Mouse (Mus musculus) small intestine, adult 2 months (tissue): ENCODE measurements around the gene Hemgn.

Source experiments
- CTCF ChIP-seq: fragments of 200-500 bp; IDR thresholded peaks from 2 replicates; pipeline ENCODE4 v1.5.1; 2012; ENCODE audit warnings: low read depth, mild to moderate bottlenecking, control low read depth, inconsistent platforms, low read length, moderate library complexity, mixed read lengths; ENCODE audit not compliant: insufficient replicate concordance, insufficient read length; ENCODE audit errors: extremely low read depth
- POLR2A ChIP-seq: fragments of 200-500 bp; IDR thresholded peaks from 2 replicates; pipeline ENCODE4 v1.6.1; 2012; ENCODE audit warnings: low read depth, mild to moderate bottlenecking, control low read depth, inconsistent platforms, low read length, moderate library complexity

- TF ChIP-seq POLR2A (no peak), CTCF (no peak)
Measured at GRCm38 (mm10) chr4:46411489-46411888, 1.8 kb downstream of the Hemgn start.
